Mouse (Mus musculus): Measurements from ENCODE around the gene Celsr1. TPM values are rescaled to one million over a fixed set of nuclear protein-coding genes. Genes with fewer than 3 reads are reported as not detected.

Gene Celsr1
- polyA plus RNA-seq, 1 experiment from 2014 or later, result 1.9 TPM

GRCm38 (mm10) chr15:86005691-86006525, 27.7 kb downstream of the Celsr1 start:
- H3K9ac ChIP-seq (ENCODE audit: low read length), result no peak overlapping the region
- no peak overlapping the region for H3K4me3 ChIP-seq (ENCODE audit: low read depth, low read length)
- WGBS, result 27% methylated on average over 11 of the region's 11 CpGs
- peaks cover 12% of the 10 kb centered on the region for H3K4me1 ChIP-seq (ENCODE audit: control insufficient read depth, insufficient read depth, low read length)
- DNase-seq (ENCODE audit: low spot score) (peak; percentile 40), ATAC-seq (ENCODE audit: insufficient number of reproducible peaks, low FRiP score, low TSS enrichment, low read depth) (no peak)
- H3K9me3 ChIP-seq (ENCODE audit: control insufficient read depth, low read length), result no peaks in the 10 kb centered on the region
- no peak overlapping the region for H3K27ac ChIP-seq (replicated peaks; ENCODE audit: low read depth, low read length)
- H3K27me3 ChIP-seq (ENCODE audit: control insufficient read depth, insufficient read depth, low read length), result no peaks in the 10 kb centered on the region
- no peak overlapping the region for H3K4me2 ChIP-seq (ENCODE audit: low read depth, severe bottlenecking)
- H3K36me3 ChIP-seq (ENCODE audit: control insufficient read depth, insufficient read depth, low read length), result no peaks in the 10 kb centered on the region

- no peaks in the 10 kb centered on the region for H3K36me3 ChIP-seq (ENCODE audit: control insufficient read depth, insufficient read depth, low read length)
- no peak overlapping the region for H3K9ac ChIP-seq (ENCODE audit: low read length)
- no peaks in the 10 kb centered on the region for H3K27me3 ChIP-seq (ENCODE audit: control insufficient read depth, insufficient read depth, low read length)
- no peak overlapping the region for H3K27ac ChIP-seq (replicated peaks; ENCODE audit: low read depth, low read length)
- ATAC-seq (ENCODE audit: insufficient number of reproducible peaks, low FRiP score, low TSS enrichment, low read depth) (no peak), DNase-seq (ENCODE audit: low spot score) (no peak)
- 89% methylated on average over 3 of the region's 3 CpGs for WGBS
- no peaks in the 10 kb centered on the region for H3K9me3 ChIP-seq (ENCODE audit: control insufficient read depth, low read length)
- H3K4me3 ChIP-seq (ENCODE audit: low read depth, low read length), result no peak overlapping the region
- H3K4me1 ChIP-seq (ENCODE audit: control insufficient read depth, insufficient read depth, low read length), result peaks cover 12% of the 10 kb centered on the region
- no peak overlapping the region for H3K4me2 ChIP-seq (ENCODE audit: low read depth, severe bottlenecking)
These were observed 29.5 kb downstream of the Celsr1 start for GRCm38 (mm10) chr15:86004048-86004447.

GRCm38 (mm10) chr15:86000706-86001292, 32.8 kb downstream of the Celsr1 start:
- Histone ChIP-seq H3K27me3 (ENCODE audit: control insufficient read depth, insufficient read depth, low read length) (no peaks in the 10 kb centered on the region), H3K9ac (ENCODE audit: low read length) (no peak overlapping the region), H3K9me3 (ENCODE audit: control insufficient read depth, low read length) (no peaks in the 10 kb centered on the region), H3K27ac (replicated peaks; ENCODE audit: low read depth, low read length) (no peak overlapping the region), H3K4me2 (ENCODE audit: low read depth, severe bottlenecking) (no peak overlapping the region), H3K36me3 (ENCODE audit: control insufficient read depth, insufficient read depth, low read length) (no peaks in the 10 kb centered on the region), H3K4me3 (ENCODE audit: low read depth, low read length) (no peak overlapping the region), H3K4me1 (ENCODE audit: control insufficient read depth, insufficient read depth, low read length) (peaks cover 6% of the 10 kb centered on the region)
- ATAC-seq (ENCODE audit: insufficient number of reproducible peaks, low FRiP score, low TSS enrichment, low read depth), result no peak
- no peak for DNase-seq (ENCODE audit: low spot score)
- 83% methylated on average over 5 of the region's 5 CpGs for WGBS

- Histone ChIP-seq H3K27ac (replicated peaks; ENCODE audit: low read depth, low read length) (no peak overlapping the region), H3K4me1 (ENCODE audit: control insufficient read depth, insufficient read depth, low read length) (peaks cover 8% of the 10 kb centered on the region; the same call in 1 of the 2 replicates), H3K4me2 (ENCODE audit: low read depth, severe bottlenecking) (no peak overlapping the region), H3K9me3 (ENCODE audit: control insufficient read depth, low read length) (no peaks in the 10 kb centered on the region; the same call in 1 of the 2 replicates), H3K9ac (ENCODE audit: low read length) (no peak overlapping the region), H3K36me3 (ENCODE audit: control insufficient read depth, insufficient read depth, low read length) (no peaks in the 10 kb centered on the region), H3K27me3 (ENCODE audit: control insufficient read depth, insufficient read depth, low read length) (no peaks in the 10 kb centered on the region), H3K4me3 (ENCODE audit: low read depth, low read length) (no peak overlapping the region)
- DNase-seq (ENCODE audit: low spot score), result no peak
- no peak for ATAC-seq (ENCODE audit: insufficient number of reproducible peaks, low FRiP score, low TSS enrichment, low read depth)
- WGBS, result 65% methylated on average over 4 of the region's 4 CpGs
These were observed 34.9 kb downstream of the Celsr1 start for GRCm38 (mm10) chr15:85998525-85999230.

- H3K27me3 ChIP-seq (ENCODE audit: control insufficient read depth, insufficient read depth, low read length), result no peaks in the 10 kb centered on the region
- WGBS, result 39% methylated on average over 13 of the region's 13 CpGs
- no peak for DNase-seq (ENCODE audit: low spot score)
- no peak overlapping the region for H3K4me2 ChIP-seq (ENCODE audit: low read depth, severe bottlenecking)
- ATAC-seq (ENCODE audit: insufficient number of reproducible peaks, low FRiP score, low TSS enrichment, low read depth), result no peak
- peaks cover 8% of the 10 kb centered on the region; the same call in 1 of the 2 replicates for H3K4me1 ChIP-seq (ENCODE audit: control insufficient read depth, insufficient read depth, low read length)
- no peak overlapping the region for H3K27ac ChIP-seq (replicated peaks; ENCODE audit: low read depth, low read length)
- H3K9ac ChIP-seq (ENCODE audit: low read length), result no peak overlapping the region
- no peaks in the 10 kb centered on the region; the same call in 1 of the 2 replicates for H3K9me3 ChIP-seq (ENCODE audit: control insufficient read depth, low read length)
- H3K4me3 ChIP-seq (ENCODE audit: low read depth, low read length), result no peak overlapping the region
- no peaks in the 10 kb centered on the region for H3K36me3 ChIP-seq (ENCODE audit: control insufficient read depth, insufficient read depth, low read length)
These were observed 37.4 kb downstream of the Celsr1 start for GRCm38 (mm10) chr15:85996031-85996765.

GRCm38 (mm10) chr15:85994906-85995608, 38.5 kb downstream of the Celsr1 start:
- WGBS, result 69% methylated on average over 6 of the region's 6 CpGs
- Histone ChIP-seq H3K27me3 (ENCODE audit: control insufficient read depth, insufficient read depth, low read length) (no peaks in the 10 kb centered on the region), H3K4me2 (ENCODE audit: low read depth, severe bottlenecking) (no peak overlapping the region), H3K36me3 (ENCODE audit: control insufficient read depth, insufficient read depth, low read length) (no peaks in the 10 kb centered on the region), H3K9me3 (ENCODE audit: control insufficient read depth, low read length) (no peaks in the 10 kb centered on the region; the same call in 1 of the 2 replicates), H3K4me3 (ENCODE audit: low read depth, low read length) (no peak overlapping the region), H3K9ac (ENCODE audit: low read length) (no peak overlapping the region), H3K4me1 (ENCODE audit: control insufficient read depth, insufficient read depth, low read length) (peaks cover 8% of the 10 kb centered on the region; the same call in 1 of the 2 replicates), H3K27ac (replicated peaks; ENCODE audit: low read depth, low read length) (no peak overlapping the region)
- DNase-seq (ENCODE audit: low spot score) (no peak), ATAC-seq (ENCODE audit: insufficient number of reproducible peaks, low FRiP score, low TSS enrichment, low read depth) (no peak)

GRCm38 (mm10) chr15:85993931-85994583, 39.5 kb downstream of the Celsr1 start:
- Histone ChIP-seq H3K4me1 (ENCODE audit: control insufficient read depth, insufficient read depth, low read length) (peaks cover 8% of the 10 kb centered on the region; the same call in 1 of the 2 replicates), H3K4me3 (ENCODE audit: low read depth, low read length) (no peak overlapping the region), H3K27ac (replicated peaks; ENCODE audit: low read depth, low read length) (no peak overlapping the region; the same call in 1 of the 2 replicates), H3K9ac (ENCODE audit: low read length) (no peak overlapping the region), H3K4me2 (ENCODE audit: low read depth, severe bottlenecking) (no peak overlapping the region), H3K9me3 (ENCODE audit: control insufficient read depth, low read length) (no peaks in the 10 kb centered on the region; the same call in 1 of the 2 replicates), H3K27me3 (ENCODE audit: control insufficient read depth, insufficient read depth, low read length) (no peaks in the 10 kb centered on the region), H3K36me3 (ENCODE audit: control insufficient read depth, insufficient read depth, low read length) (no peaks in the 10 kb centered on the region)
- DNase-seq (ENCODE audit: low spot score) (no peak), ATAC-seq (ENCODE audit: insufficient number of reproducible peaks, low FRiP score, low TSS enrichment, low read depth) (no peak)
- 40% methylated on average over 14 of the region's 14 CpGs for WGBS
